Mouse (Mus musculus) spleen, adult 2 months (tissue): ENCODE data around the gene Oard1. TPM values are rescaled to one million over a fixed set of nuclear protein-coding genes. Genes with fewer than 3 reads are reported as not detected.

ENCODE experiments used
- DNase-seq, 2 experiments: peaks; one replicate each; pipeline versions ENCODE4 v3.0.0 to v3.0.0-alpha.2; 2012 to 2021; ENCODE audit warnings: low spot score in 2 of 2, low read depth in 1 of 2
- H3K27ac ChIP-seq: fragments of 200-500 bp; 2 replicates; pipeline ENCODE4 v1.5.1; 2012; ENCODE audit warnings: low read length, inconsistent platforms; ENCODE audit not compliant: insufficient read depth
- H3K27me3 ChIP-seq: fragments of 200-500 bp; 2 replicates; pipeline ENCODE4 v1.6.1; 2012; ENCODE audit warnings: mild to moderate bottlenecking, moderate library complexity, low read length, inconsistent platforms; ENCODE audit not compliant: control insufficient read depth, insufficient read depth
- H3K36me3 ChIP-seq: fragments of 200-500 bp; 2 replicates; pipeline ENCODE4 v1.6.1; 2012; ENCODE audit warnings: mild to moderate bottlenecking, low read length, inconsistent platforms; ENCODE audit not compliant: control insufficient read depth, insufficient read depth
- H3K4me1 ChIP-seq: fragments of 200-500 bp; 2 replicates; pipeline ENCODE4 v1.6.1; 2011; ENCODE audit warnings: inconsistent platforms; ENCODE audit not compliant: control insufficient read depth, insufficient read depth, insufficient read length
- H3K4me3 ChIP-seq: fragments of 200-500 bp; 2 replicates; pipeline ENCODE4 v1.5.1; 2011; ENCODE audit warnings: mild to moderate bottlenecking, inconsistent platforms; ENCODE audit not compliant: insufficient read depth, insufficient read length; ENCODE audit errors: extremely low read depth
- CTCF ChIP-seq: fragments of 200-500 bp; IDR thresholded peaks from 2 replicates; pipeline ENCODE4 v1.5.1; 2011; ENCODE audit warnings: mild to moderate bottlenecking, inconsistent platforms; ENCODE audit not compliant: insufficient read depth, insufficient read length, insufficient replicate concordance; ENCODE audit errors: extremely low read depth
- POLR2A ChIP-seq: fragments of 200-500 bp; IDR thresholded peaks from 2 replicates; pipeline ENCODE4 v1.6.1; 2011; ENCODE audit warnings: low read depth, low read length, inconsistent platforms
- WGBS: fragments of 180-500 bp; shearing (Covaris S2); methylation state at CpG from one replicate; pipeline ENCODE4 v1.1.7; 2018; 5-methylcytosine and 5-hydroxymethylcytosine counted together
- polyA plus RNA-seq: library from polyadenylated mRNA; depleted of rRNA; stranded (reverse); fragments of >200 nt; gene quantifications from 2 replicates; pipeline ENCODE4 v1.2.3, GENCODE M21; 2012

Gene Oard1
- polyA plus RNA-seq, 1 experiment, result 7.7 TPM

- TF ChIP-seq CTCF, result no peak
- no peak for TF ChIP-seq POLR2A
- Histone ChIP-seq H3K27me3 (no peaks in the 10 kb centered on the region), H3K36me3 (peaks cover 76% of the 10 kb centered on the region), H3K4me1 (no peaks in the 10 kb centered on the region), H3K4me3 (no peak overlapping the region), H3K27ac (no peak overlapping the region)
- WGBS, result 93% methylated on average over 5 of the region's 5 CpGs
- DNase-seq, result no peak
These were observed 18.4 kb upstream of the Oard1 start for GRCm38 (mm10) chr17:48391446-48391845.

GRCm38 (mm10) chr17:48392616-48393015 is 17.2 kb upstream of the Oard1 start:
- Histone ChIP-seq H3K27ac (no peak overlapping the region), H3K4me1 (no peaks in the 10 kb centered on the region)

GRCm38 (mm10) chr17:48401710-48402109 is 8.1 kb upstream of the Oard1 start:
- H3K4me3 ChIP-seq, result no peak overlapping the region
- H3K4me1 ChIP-seq, result peaks cover 3% of the 10 kb centered on the region
- H3K27ac ChIP-seq, result no peak overlapping the region
- WGBS, result 56% methylated on average over 4 of the region's 4 CpGs
- TF ChIP-seq POLR2A (no peak), CTCF (no peak)
- no peaks in the 10 kb centered on the region for H3K27me3 ChIP-seq
- H3K36me3 ChIP-seq, result peaks cover 19% of the 10 kb centered on the region
- no peak for DNase-seq

More at GRCm38 (mm10) chr17:48392616-48393015, 17.2 kb upstream of the Oard1 start:
- Histone ChIP-seq H3K36me3 (peaks cover 72% of the 10 kb centered on the region), H3K4me3 (no peak overlapping the region), H3K27me3 (no peaks in the 10 kb centered on the region)
- DNase-seq, result no peak
- WGBS, result 98% methylated on average over 3 of the region's 3 CpGs
- TF ChIP-seq POLR2A (no peak), CTCF (no peak)

- peaks cover 17% of the 10 kb centered on the region for H3K36me3 ChIP-seq
- no peak overlapping the region for H3K27ac ChIP-seq
- no peaks in the 10 kb centered on the region for H3K27me3 ChIP-seq
- TF ChIP-seq CTCF (no peak), POLR2A (no peak)
- H3K4me1 ChIP-seq, result peaks cover 9% of the 10 kb centered on the region
- WGBS, result 96% methylated on average over 3 of the region's 3 CpGs
- no peak for DNase-seq
- no peak overlapping the region for H3K4me3 ChIP-seq
These were observed 7.1 kb upstream of the Oard1 start for GRCm38 (mm10) chr17:48402751-48403150.

- Histone ChIP-seq H3K27me3 (no peaks in the 10 kb centered on the region), H3K27ac (no peak overlapping the region), H3K36me3 (peaks cover 10% of the 10 kb centered on the region), H3K4me3 (no peak overlapping the region), H3K4me1 (peaks cover 9% of the 10 kb centered on the region)
- WGBS, result 61% methylated on average over 2 of the region's 2 CpGs
- no peak for TF ChIP-seq POLR2A
- TF ChIP-seq CTCF, result no peak
- DNase-seq, result no peak
These were observed 6.0 kb upstream of the Oard1 start for GRCm38 (mm10) chr17:48403848-48404247.

DNA sequence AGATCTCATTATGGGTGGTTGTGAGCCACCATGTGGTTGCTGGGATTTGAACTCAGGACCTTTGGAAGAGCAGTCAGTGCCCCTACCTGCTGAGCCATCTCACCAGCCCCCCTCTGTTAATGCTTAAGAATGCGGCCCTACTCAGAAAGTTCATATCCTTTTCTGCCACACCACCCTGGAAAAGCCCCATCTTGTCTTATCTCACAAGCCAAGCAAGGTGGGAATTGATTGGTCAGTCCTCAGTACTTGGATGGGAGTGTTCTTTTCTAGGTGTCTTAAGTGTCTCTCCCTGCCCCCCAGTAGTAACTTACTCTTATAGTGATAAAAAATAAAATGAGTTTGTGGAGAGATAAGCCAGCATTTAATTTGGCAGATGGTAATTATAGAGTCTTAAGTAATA is 5.1 kb upstream of the Oard1 start:
- DNase-seq, result no peak
- peaks cover 3% of the 10 kb centered on the region; the same call in 1 of the 2 replicates for H3K36me3 ChIP-seq
- H3K4me3 ChIP-seq, result no peak overlapping the region
- H3K27ac ChIP-seq, result no peak overlapping the region
- no peaks in the 10 kb centered on the region for H3K27me3 ChIP-seq
- WGBS, result 82% methylated on average over 1 of the region's 1 CpGs
- H3K4me1 ChIP-seq, result peaks cover 9% of the 10 kb centered on the region
- TF ChIP-seq POLR2A (no peak), CTCF (no peak)

GRCm38 (mm10) chr17:48407154-48407553 is 2.7 kb upstream of the Oard1 start:
- DNase-seq, result no peak
- H3K36me3 ChIP-seq, result no peaks in the 10 kb centered on the region
- WGBS, result 58% methylated on average over 4 of the region's 4 CpGs
- peaks cover 9% of the 10 kb centered on the region for H3K4me1 ChIP-seq
- H3K27me3 ChIP-seq, result no peaks in the 10 kb centered on the region
- TF ChIP-seq POLR2A, result no peak
- TF ChIP-seq CTCF, result no peak
- H3K4me3 ChIP-seq, result no peak overlapping the region
- H3K27ac ChIP-seq, result no peak overlapping the region
